In the genomic region with DNA sequence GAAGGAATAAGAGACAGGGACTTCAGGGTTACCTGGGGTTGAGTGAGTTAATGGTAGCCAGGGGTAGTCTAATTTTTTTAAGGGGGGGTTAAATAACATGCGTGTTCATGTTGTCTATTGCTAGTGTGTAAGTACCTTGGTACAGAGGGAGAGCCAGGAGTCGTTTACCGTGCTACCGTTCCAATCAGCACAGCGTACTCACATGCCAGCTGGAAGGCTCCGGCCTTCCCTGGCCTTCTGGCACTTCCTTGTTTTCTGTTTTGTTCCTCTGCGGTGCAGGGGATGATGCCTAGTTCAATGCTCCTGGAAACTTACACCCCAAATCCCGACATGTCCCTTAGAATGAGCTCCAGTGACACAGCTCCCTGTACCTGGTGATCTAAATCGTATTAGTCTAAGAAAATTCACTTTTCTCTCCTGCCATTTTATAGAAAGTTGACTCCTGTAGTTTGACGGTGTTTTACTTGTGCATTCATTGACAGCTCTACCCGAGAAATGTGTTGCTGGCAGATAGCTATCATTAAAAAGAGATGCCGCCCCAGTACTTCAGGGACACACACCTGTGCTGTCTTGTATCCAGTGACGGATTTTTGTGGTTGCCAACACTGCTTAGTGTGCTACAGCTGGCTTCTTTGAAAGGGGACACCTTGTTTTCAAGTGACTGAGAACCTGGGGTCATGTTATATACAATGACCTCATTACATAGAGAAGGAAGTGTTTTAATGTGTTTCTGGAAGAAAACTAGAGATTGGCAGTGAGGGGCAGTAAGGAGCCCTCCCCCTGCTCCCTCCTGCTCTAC, we compare ENCODE assay signal across 22 mouse cellular contexts.
DNase-seq lines count a peak whose midpoint lies in the region; ATAC-seq and TF ChIP-seq lines count a peak whose summit lies in the region.
"Had no signal": no experiment of that assay in that cellular context is flagged by ENCODE, and none has a peak within 500 bp of the region (broad histone marks: within the 10 kb centered on the region; RNA-seq: fewer than 3 reads in every experiment).

No protein-coding gene starts in this region.

- 80% methylated on average over 13 of the region's 13 CpGs for WGBS in liver, embryonic 14.5 days (ENCODE audit: insufficient replicate concordance)
- 66% methylated on average over 13 of the region's 13 CpGs for WGBS in stomach, embryonic 15.5 days
- 84% methylated on average over 13 of the region's 13 CpGs for WGBS in forebrain, embryonic 13.5 days

- no peak overlapping the region; the same call in 1 of the 2 replicates for H3K4me3 ChIP-seq in gastrocnemius, adult 2 months
- no peak overlapping the region for H3K4me3 ChIP-seq in liver, embryonic 14.5 days (ENCODE audit: insufficient read depth in 1 of 2, low read depth in 2 of 2, low read length in 2 of 2)
- no peak overlapping the region for H3K4me3 ChIP-seq in stomach, embryonic 15.5 days (replicated peaks)
- no peak overlapping the region for H3K4me3 ChIP-seq in forebrain, embryonic 13.5 days
- H3K4me3 ChIP-seq: erythroblast, embryonic 14.5 days; forebrain, embryonic 15.5 days; heart, embryonic 13.5 days; hindbrain, embryonic 13.5 days; left cerebral cortex, adult 2 months; midbrain, embryonic 12.5 days; neural tube, embryonic 13.5 days had no signal

- DNase-seq in gastrocnemius, adult 2 months = no peak
- no peak for DNase-seq in gastrocnemius, postnatal 4 days (ENCODE audit: low spot score in 2 of 2)
- no peak for DNase-seq in liver, embryonic 14.5 days (ENCODE audit: low read depth in 3 of 3, low spot score in 3 of 3)
- no peak for DNase-seq in liver
- DNase-seq in thymus, postnatal 25 days = peak; percentile 47
- DNase-seq in adrenal gland, postnatal 25 days = no peak
- DNase-seq: adrenal gland, postnatal 36 days; cerebellum, adult 8-10 months; layer of hippocampus, adult 9-11 months; spleen, adult 18-20 months had no signal

- H3K27ac ChIP-seq in gastrocnemius, adult 2 months = peak overlapping the region; percentile 76
- H3K27ac ChIP-seq in liver, embryonic 14.5 days = no peak overlapping the region
- peak overlapping the region; percentile 35; the same call in 1 of the 2 replicates for H3K27ac ChIP-seq in stomach, embryonic 15.5 days
- no peak overlapping the region for H3K27ac ChIP-seq in forebrain, embryonic 13.5 days
- H3K27ac ChIP-seq: forebrain, embryonic 15.5 days; heart, embryonic 13.5 days; hindbrain, embryonic 13.5 days; left cerebral cortex, adult 2 months; midbrain, embryonic 12.5 days; neural tube, embryonic 13.5 days had no signal

- H3K4me2 ChIP-seq in liver, embryonic 14.5 days (ENCODE audit: low read depth) = 0 out of 2 replicates have a peak overlapping the region, but pooled peaks have one; percentile 20
- H3K4me2 ChIP-seq in stomach, embryonic 15.5 days = no peak overlapping the region
- no peak overlapping the region for H3K4me2 ChIP-seq in forebrain, embryonic 13.5 days
- H3K4me2 ChIP-seq: forebrain, embryonic 15.5 days; heart, embryonic 13.5 days; hindbrain, embryonic 13.5 days; midbrain, embryonic 12.5 days; neural tube, embryonic 13.5 days had no signal

- peaks cover 0 to 5% of the 10 kb centered on the region in 2 experiments; a peak in 1 of 4 replicates for H3K4me1 ChIP-seq in liver, embryonic 14.5 days (replicated peaks; ENCODE audit: control insufficient read depth in 2 of 2, insufficient read depth in 2 of 2, low read length in 1 of 2)
- no peaks in the 10 kb centered on the region for H3K4me1 ChIP-seq in stomach, embryonic 15.5 days
- H3K4me1 ChIP-seq in forebrain, embryonic 13.5 days = no peaks in the 10 kb centered on the region
- H3K4me1 ChIP-seq: forebrain, embryonic 15.5 days; hindbrain, embryonic 13.5 days; midbrain, embryonic 12.5 days had no signal

- intact Hi-C loops in gastrocnemius, adult 2 months (cut with DNase I) = loop anchor here (10.0 kb wide), 1 partner anchor 477 kb away; no protein-coding TSS in a partner anchor

- no peaks in the 10 kb centered on the region for H3K27me3 ChIP-seq in liver, embryonic 14.5 days (ENCODE audit: control insufficient read depth, insufficient read depth, low read length)
- H3K27me3 ChIP-seq in stomach, embryonic 15.5 days (replicated peaks) = no peaks in the 10 kb centered on the region
- H3K27me3 ChIP-seq in forebrain, embryonic 13.5 days = no peaks in the 10 kb centered on the region
- H3K27me3 ChIP-seq: forebrain, embryonic 15.5 days; hindbrain, embryonic 13.5 days; midbrain, embryonic 12.5 days; neural tube, embryonic 13.5 days had no signal

- no peak for TF ChIP-seq CTCF in gastrocnemius, adult 2 months (IDR thresholded peaks at IDR 0.05)
- TF ChIP-seq CTCF in liver, embryonic 14.5 days (IDR thresholded peaks at IDR 0.05; ENCODE audit: low read depth) = no peak

- no peak overlapping the region for H3K9ac ChIP-seq in liver, embryonic 14.5 days (replicated peaks)
- H3K9ac ChIP-seq in stomach, embryonic 15.5 days = no peak overlapping the region
- H3K9ac ChIP-seq in forebrain, embryonic 13.5 days = no peak overlapping the region
- H3K9ac ChIP-seq: forebrain, embryonic 15.5 days; heart, embryonic 13.5 days; hindbrain, embryonic 13.5 days; midbrain, embryonic 12.5 days; neural tube, embryonic 13.5 days had no signal

- no peak for TF ChIP-seq EP300 in liver, embryonic 14.5 days (IDR thresholded peaks at IDR 0.05; ENCODE audit: low read depth)

- peaks cover 59% of the 10 kb centered on the region for H3K36me3 ChIP-seq in liver, embryonic 14.5 days (replicated peaks; ENCODE audit: control insufficient read depth, insufficient read depth, low read depth)
- H3K36me3 ChIP-seq in stomach, embryonic 15.5 days = 0 out of 2 replicates have a peak, but pooled peaks cover 4% of the 10 kb centered on the region
- no peaks in the 10 kb centered on the region for H3K36me3 ChIP-seq in forebrain, embryonic 13.5 days (ENCODE audit: poor library complexity, severe bottlenecking)
- H3K36me3 ChIP-seq: forebrain, embryonic 15.5 days; hindbrain, embryonic 13.5 days; neural tube, embryonic 13.5 days had no signal

- no peaks in the 10 kb centered on the region for H3K9me3 ChIP-seq in liver, embryonic 14.5 days (ENCODE audit: control insufficient read depth, low read length)
- no peaks in the 10 kb centered on the region for H3K9me3 ChIP-seq in stomach, embryonic 15.5 days
- H3K9me3 ChIP-seq in forebrain, embryonic 13.5 days (replicated peaks) = no peaks in the 10 kb centered on the region
- H3K9me3 ChIP-seq: forebrain, embryonic 15.5 days; G1E; heart, embryonic 13.5 days; hindbrain, embryonic 13.5 days; midbrain, embryonic 12.5 days; neural tube, embryonic 13.5 days had no signal

- no peak for ATAC-seq in liver, embryonic 14.5 days (ENCODE audit: insufficient read depth)
- ATAC-seq in stomach, embryonic 15.5 days (ENCODE audit: insufficient read depth, low FRiP score, low read depth) = no peak
- no peak for ATAC-seq in forebrain, embryonic 13.5 days
- ATAC-seq: activated CD4-positive, CD25-positive, alpha-beta regulatory T cell, adult 4 months; forebrain, embryonic 15.5 days; inflammation-experienced regulatory T-cells, adult 6 months had no signal

Comparison
In these comparisons a context has a peak if more than half of its experiments do, and no peak if none do; other contexts are left out.
1. H3K27ac ChIP-seq: peak in gastrocnemius, adult 2 months (single experiment) and stomach, embryonic 15.5 days (single experiment); none in liver, embryonic 14.5 days (single experiment) and forebrain, embryonic 13.5 days (single experiment).